Mouse (Mus musculus) liver, embryonic 13.5 days (tissue): ENCODE data around the gene Dpysl4. TPM values are rescaled to one million over a fixed set of nuclear protein-coding genes. Genes with fewer than 3 reads are reported as not detected.

Experiments
- polyA plus RNA-seq: library from polyadenylated mRNA; unstranded; fragments of >200 nt; fragmentation: Nextera tagmentation; extraction: Ambion mirVana; gene quantifications from 2 replicates; pipeline ENCODE4 v1.2.1, GENCODE M21; 2015

Dpysl4 gene
- polyA plus RNA-seq, 1 experiment from 2014 or later: 0.86 TPM

Other genes starting within 250 kb of the Dpysl4 start
- 18.0 and 18.3 TPM in 2 replicates for gene Ppp2r2d, start 239.9 kb upstream of the Dpysl4 start, polyA plus RNA-seq
- gene Mapk1ip1, start 239.7 kb upstream of the Dpysl4 start, polyA plus RNA-seq: 3.3 and 3.8 TPM in 2 replicates
- 51.3 and 56.6 TPM in 2 replicates for gene Bnip3, start 176.5 kb upstream of the Dpysl4 start, polyA plus RNA-seq
- gene Jakmip3, start 145.3 kb upstream of the Dpysl4 start, polyA plus RNA-seq: 0.03 TPM in 1 of 2 replicates, not detected in the other
- gene Lrrc27, start 127.0 kb downstream of the Dpysl4 start, polyA plus RNA-seq: 0.62 and 0.90 TPM in 2 replicates
- gene Stk32c, start 127.3 kb downstream of the Dpysl4 start, polyA plus RNA-seq: not detected in 2 replicates
- 1.7 and 1.9 TPM in 2 replicates for gene Pwwp2b, start 162.5 kb downstream of the Dpysl4 start, polyA plus RNA-seq